Mouse (Mus musculus): ENCODE results near the gene Lsamp. TPM values are rescaled to one million over a fixed set of nuclear protein-coding genes. Genes with fewer than 3 reads are reported as not detected.
A peak's percentile ranks its signal among the peaks of the same experiment; 100 is the strongest.

The Lsamp gene
- polyA plus RNA-seq, 1 experiment from 2014 or later = 29.4 TPM

DNA sequence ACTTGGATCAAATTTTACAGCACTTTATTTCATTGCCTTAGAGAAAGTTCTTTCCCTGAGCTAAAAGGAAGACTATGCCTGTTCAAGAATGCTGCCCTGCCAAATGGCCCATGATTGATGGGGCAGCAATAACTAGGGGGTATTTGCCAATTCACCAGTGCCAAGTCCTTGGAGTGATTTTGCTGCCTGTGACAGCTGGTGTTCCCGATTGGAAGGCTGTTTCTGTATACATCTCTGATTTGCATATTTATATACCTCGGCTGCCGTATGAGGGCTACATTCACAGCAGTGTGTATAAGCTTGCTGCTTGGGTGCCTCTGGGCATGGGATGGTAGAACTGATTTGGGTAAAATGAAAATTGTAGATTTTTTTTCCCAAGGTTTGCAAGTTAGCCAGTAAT lies 1919.5 kb downstream of the Lsamp start:
- Histone ChIP-seq H3K4me2 (replicated peaks) (no peak overlapping the region), H3K9ac (no peak overlapping the region), H3K36me3 (no peaks in the 10 kb centered on the region), H3K27ac (no peak overlapping the region), H3K27me3 (replicated peaks) (no peaks in the 10 kb centered on the region), H3K4me1 (no peaks in the 10 kb centered on the region), H3K9me3 (no peaks in the 10 kb centered on the region), H3K4me3 (no peak overlapping the region)
- WGBS = 34% methylated on average over 3 of the region's 3 CpGs
- peak; percentile 84 for ATAC-seq (ENCODE audit: low FRiP score, low read depth)

DNA sequence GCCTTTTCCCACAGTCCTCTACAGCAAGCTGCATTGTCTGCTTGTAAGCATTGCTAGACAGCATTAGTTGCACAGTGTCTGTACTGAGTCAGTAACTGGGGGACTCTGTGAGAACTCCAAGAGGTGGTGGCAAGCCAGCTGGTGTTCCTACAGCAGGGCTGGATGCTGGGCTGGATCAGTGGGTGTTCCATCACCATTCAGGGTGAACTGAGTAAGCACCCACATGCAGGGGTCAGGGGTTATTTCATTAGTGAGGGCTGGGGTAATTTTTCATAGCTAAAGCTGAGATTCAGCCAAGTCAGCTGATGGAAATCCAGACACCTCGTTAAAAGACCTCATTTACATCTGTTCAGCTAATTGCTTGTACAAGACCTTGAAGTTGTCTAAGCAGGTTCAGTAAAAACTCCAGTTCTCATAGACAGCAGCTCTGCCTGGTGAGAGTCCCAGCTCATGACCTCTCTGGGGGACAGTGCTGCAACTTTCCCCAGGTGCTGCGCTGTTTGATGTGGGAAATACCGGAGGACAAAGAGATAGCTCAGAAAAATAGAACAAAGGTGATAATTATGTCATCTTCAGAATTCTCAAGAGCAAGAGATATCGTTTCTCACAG lies 1928.5 kb downstream of the Lsamp start:
- H3K4me3 ChIP-seq = no peak overlapping the region
- no peak overlapping the region for H3K27ac ChIP-seq
- 76% methylated on average over 4 of the region's 4 CpGs for WGBS
- H3K36me3 ChIP-seq = no peaks in the 10 kb centered on the region
- no peak for ATAC-seq (ENCODE audit: low FRiP score, low read depth)
- H3K27me3 ChIP-seq (replicated peaks) = no peaks in the 10 kb centered on the region
- H3K4me1 ChIP-seq = no peaks in the 10 kb centered on the region
- no peaks in the 10 kb centered on the region for H3K9me3 ChIP-seq
- no peak overlapping the region for H3K9ac ChIP-seq
- no peak overlapping the region for H3K4me2 ChIP-seq (replicated peaks)

DNA sequence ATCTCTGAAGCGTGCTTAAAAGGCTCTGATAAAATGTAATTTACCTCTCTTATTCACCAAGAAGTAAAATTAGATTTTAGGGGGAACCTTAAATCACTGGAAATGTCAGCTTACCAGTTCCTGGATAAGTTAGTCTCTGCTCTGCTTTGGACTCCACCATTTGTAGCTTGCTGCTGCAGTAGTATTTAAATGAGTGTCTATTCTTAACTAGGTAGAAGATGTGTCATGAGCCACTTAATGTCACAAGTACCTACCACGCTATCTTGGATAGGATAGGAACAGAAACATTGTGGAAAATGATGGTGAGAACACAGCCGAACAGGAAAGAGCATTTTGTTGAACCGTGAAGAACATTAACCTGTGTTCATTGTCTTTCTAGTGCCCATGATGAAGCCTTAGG lies 1929.2 kb downstream of the Lsamp start:
- Histone ChIP-seq H3K36me3 (no peaks in the 10 kb centered on the region), H3K4me2 (replicated peaks) (no peak overlapping the region), H3K4me1 (no peaks in the 10 kb centered on the region), H3K27me3 (replicated peaks) (no peaks in the 10 kb centered on the region), H3K4me3 (no peak overlapping the region), H3K27ac (no peak overlapping the region), H3K9ac (no peak overlapping the region), H3K9me3 (no peaks in the 10 kb centered on the region)
- ATAC-seq (ENCODE audit: low FRiP score, low read depth) = no peak
- 94% methylated on average over 4 of the region's 4 CpGs for WGBS

DNA sequence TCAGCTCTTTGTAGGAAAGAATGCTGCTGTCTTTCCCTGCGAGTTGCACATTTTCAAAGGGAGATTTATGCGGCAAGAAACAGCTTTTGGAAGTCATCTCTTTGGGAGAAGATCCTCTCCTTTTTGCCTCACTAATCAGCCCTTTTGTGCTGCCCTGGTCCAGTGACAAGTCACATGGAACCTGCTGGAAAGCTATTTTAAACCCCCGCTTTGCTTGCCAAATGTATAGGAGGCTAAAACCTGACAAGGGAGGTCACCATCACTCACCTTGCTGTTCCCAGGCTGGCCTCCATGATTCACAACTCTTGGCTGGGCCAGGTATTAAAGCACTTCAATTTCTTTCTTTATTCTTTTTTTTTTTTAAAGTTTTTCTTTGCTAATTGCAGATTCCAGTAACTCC lies 1932.2 kb downstream of the Lsamp start:
- Histone ChIP-seq H3K27ac (no peak overlapping the region), H3K4me2 (replicated peaks) (no peak overlapping the region), H3K4me3 (no peak overlapping the region), H3K9ac (no peak overlapping the region), H3K9me3 (no peaks in the 10 kb centered on the region), H3K36me3 (no peaks in the 10 kb centered on the region), H3K27me3 (replicated peaks) (no peaks in the 10 kb centered on the region), H3K4me1 (no peaks in the 10 kb centered on the region)
- 84% methylated on average over 3 of the region's 3 CpGs for whole genome bisulfite sequencing
- no peak for ATAC-seq (ENCODE audit: low FRiP score, low read depth)

DNA sequence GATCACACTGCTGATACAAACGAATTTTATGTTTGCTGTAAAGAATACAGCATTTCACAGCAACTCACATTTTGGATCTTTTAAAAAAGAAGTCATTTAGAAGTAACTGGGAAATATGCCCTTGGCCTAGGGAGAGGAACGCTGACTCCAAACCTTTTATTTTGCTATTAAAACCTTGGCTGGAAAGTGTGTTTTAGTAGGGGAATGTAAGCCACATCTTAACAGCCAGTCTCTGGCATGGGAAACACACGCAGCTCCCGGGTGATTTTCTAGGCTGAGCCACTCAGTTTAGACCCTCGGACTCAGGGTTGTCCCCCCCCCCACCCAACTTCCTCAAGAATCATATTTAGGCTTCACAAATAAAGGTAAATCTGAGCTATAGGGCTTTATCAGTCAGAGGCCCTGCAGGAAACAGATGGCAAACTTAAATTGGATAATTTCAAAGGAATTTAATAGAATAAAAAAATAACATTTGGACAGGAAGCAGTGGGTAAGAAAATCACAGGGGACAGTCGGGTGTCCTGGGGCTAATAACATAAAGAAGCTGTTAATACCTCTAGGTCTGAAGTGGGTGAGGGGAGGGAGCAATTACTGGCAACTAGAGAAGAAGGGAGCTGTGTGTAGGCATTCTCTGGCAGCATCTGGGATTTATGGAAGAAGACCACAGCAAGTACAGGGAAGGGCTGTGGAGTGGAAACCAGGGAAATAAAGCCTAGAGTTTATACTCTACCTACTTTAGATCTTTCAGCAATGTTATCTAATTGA lies 1933.1 kb downstream of the Lsamp start:
- H3K27ac ChIP-seq = no peak overlapping the region
- WGBS = 65% methylated on average over 6 of the region's 6 CpGs
- no peak overlapping the region for H3K9ac ChIP-seq
- no peaks in the 10 kb centered on the region for H3K36me3 ChIP-seq
- no peaks in the 10 kb centered on the region for H3K4me1 ChIP-seq
- ATAC-seq (ENCODE audit: low FRiP score, low read depth) = no peak
- no peaks in the 10 kb centered on the region for H3K27me3 ChIP-seq (replicated peaks)
- H3K9me3 ChIP-seq = no peaks in the 10 kb centered on the region
- H3K4me2 ChIP-seq (replicated peaks) = no peak overlapping the region
- no peak overlapping the region for H3K4me3 ChIP-seq

DNA sequence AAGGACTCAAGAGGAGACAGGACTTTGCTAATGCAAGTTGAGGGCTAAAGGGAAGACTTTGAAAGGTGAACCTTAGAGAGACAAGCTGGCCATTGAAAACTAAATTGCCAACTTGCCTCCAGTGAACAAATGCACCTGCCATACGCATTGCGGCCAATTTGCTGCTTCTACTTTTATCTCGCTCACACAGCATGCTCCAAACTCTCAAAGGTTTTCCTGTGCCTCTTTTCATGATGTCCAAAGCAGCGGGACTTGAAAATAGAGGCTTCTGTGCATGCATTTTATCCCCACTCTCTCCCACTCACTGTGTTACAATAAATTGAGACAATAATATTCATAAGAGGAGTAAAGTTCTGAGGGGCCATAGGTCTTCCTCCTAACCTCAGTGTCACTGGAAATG lies 1945.4 kb downstream of the Lsamp start:
- no peak for ATAC-seq (ENCODE audit: low FRiP score, low read depth)
- H3K4me1 ChIP-seq = no peaks in the 10 kb centered on the region
- no peaks in the 10 kb centered on the region for H3K9me3 ChIP-seq
- no peak overlapping the region for H3K4me2 ChIP-seq (replicated peaks)
- no peaks in the 10 kb centered on the region for H3K27me3 ChIP-seq (replicated peaks)
- no peak overlapping the region for H3K9ac ChIP-seq
- no peaks in the 10 kb centered on the region for H3K36me3 ChIP-seq
- H3K4me3 ChIP-seq = no peak overlapping the region
- WGBS = 90% methylated on average over 4 of the region's 4 CpGs
- no peak overlapping the region for H3K27ac ChIP-seq

DNA sequence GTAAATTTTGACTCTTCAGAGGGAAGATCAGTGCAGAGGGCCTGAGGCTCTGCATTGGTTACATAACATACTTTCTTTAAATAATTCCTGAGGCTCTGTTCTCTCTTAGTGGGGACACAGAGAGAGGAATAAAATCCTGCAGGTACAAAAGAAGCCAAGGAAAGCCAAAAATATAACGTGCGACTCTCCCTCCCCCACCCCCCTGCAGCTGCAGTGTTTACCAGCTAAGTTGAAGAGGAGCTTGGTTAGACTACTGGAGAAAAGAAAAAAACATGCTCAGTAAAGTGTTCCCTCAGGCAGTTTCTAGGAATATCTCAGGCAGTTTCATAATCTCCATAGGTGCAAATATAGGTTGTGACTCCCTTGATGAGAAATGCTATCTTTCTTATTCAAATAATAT lies 1951.5 kb downstream of the Lsamp start:
- no peaks in the 10 kb centered on the region for H3K27me3 ChIP-seq (replicated peaks)
- H3K9me3 ChIP-seq = no peaks in the 10 kb centered on the region
- 83% methylated on average over 2 of the region's 2 CpGs for WGBS
- ATAC-seq (ENCODE audit: low FRiP score, low read depth) = no peak
- no peaks in the 10 kb centered on the region for H3K36me3 ChIP-seq
- H3K4me1 ChIP-seq = no peaks in the 10 kb centered on the region
- H3K4me3 ChIP-seq = no peak overlapping the region
- no peak overlapping the region for H3K27ac ChIP-seq
- no peak overlapping the region for H3K9ac ChIP-seq
- H3K4me2 ChIP-seq (replicated peaks) = no peak overlapping the region

DNA sequence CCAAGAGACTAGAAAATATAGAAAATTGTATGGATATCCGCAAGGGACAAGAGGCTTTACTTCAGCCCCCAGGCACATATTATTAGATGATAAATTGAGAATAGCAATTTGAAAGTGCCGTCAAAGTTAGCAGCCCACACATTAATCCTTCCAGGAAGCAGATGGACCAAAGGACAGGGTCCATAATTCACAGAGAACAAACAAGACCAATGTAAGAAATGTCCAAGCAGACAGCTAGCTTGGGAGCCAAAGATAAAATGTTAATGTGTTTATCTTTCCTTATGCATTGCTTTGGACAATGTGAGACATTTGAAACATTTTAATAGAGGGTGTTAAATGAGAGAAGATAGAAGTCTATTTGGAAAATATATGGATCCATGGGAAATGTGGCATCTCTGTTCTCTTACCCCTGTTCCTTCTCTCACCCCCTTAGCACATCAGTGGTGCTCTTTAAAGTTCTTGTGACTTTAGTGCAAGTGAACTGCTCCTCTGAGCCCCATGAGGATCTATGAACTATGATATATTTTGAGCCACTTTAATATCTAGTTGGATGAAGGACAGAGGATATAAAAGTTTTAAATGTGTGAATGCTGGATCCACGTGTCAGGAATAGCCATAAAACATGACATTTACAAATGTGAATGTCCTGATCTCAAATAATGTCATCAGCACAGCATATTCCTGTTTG lies 1952.9 kb downstream of the Lsamp start:
- Histone ChIP-seq H3K9ac (no peak overlapping the region), H3K27ac (no peak overlapping the region), H3K4me1 (no peaks in the 10 kb centered on the region), H3K36me3 (no peaks in the 10 kb centered on the region), H3K4me2 (replicated peaks) (no peak overlapping the region), H3K9me3 (no peaks in the 10 kb centered on the region), H3K4me3 (no peak overlapping the region), H3K27me3 (replicated peaks) (no peaks in the 10 kb centered on the region)
- WGBS = 69% methylated on average over 3 of the region's 3 CpGs
- ATAC-seq (ENCODE audit: low FRiP score, low read depth) = no peak

DNA sequence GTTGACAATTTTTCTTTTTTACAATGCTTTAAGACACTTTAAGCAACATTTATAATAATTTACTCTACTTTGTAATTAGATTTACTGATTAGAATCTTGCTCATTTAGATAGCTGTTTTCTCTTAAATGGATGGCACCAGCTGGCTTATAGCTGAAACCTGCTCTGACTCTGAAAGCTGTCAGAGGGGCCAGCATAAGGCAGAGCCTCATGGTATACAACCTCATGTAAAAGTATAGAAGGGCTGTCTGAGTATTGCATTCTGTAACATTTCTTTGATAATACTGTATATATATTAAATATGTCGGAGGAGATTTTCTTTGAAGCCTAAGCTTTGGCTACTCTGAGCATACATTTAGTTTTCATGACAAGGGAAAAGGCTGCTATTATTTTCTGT lies 1953.4 kb downstream of the Lsamp start:
- WGBS = 92% methylated on average over 1 of the region's 1 CpGs
- no peaks in the 10 kb centered on the region for H3K4me1 ChIP-seq
- H3K27me3 ChIP-seq (replicated peaks) = no peaks in the 10 kb centered on the region
- no peak overlapping the region for H3K9ac ChIP-seq
- no peak for ATAC-seq (ENCODE audit: low FRiP score, low read depth)
- no peak overlapping the region for H3K4me3 ChIP-seq
- H3K36me3 ChIP-seq = no peaks in the 10 kb centered on the region
- H3K9me3 ChIP-seq = no peaks in the 10 kb centered on the region
- no peak overlapping the region for H3K27ac ChIP-seq
- no peak overlapping the region for H3K4me2 ChIP-seq (replicated peaks)

DNA sequence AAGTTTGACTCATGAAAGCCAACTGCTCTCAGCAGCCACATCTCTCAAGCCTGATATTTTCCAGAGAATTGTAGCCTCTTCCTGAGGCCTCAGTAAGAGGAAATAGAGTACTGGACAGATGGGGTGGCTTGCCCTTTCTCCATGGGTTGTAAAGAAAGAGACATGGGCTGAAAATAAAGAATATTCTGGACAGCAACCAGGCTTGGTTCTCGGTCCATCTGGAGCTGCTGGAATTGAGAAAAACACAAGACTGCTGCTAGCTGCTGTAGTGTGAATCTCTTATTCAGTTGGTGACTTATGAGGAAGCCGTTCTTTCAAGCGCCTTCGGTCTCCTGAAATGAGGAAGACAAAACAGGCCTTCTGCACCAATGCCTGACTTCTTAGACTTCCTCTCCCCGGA lies 1954.1 kb downstream of the Lsamp start:
- H3K9me3 ChIP-seq = no peaks in the 10 kb centered on the region
- H3K4me3 ChIP-seq = no peak overlapping the region
- WGBS = 86% methylated on average over 5 of the region's 5 CpGs
- H3K9ac ChIP-seq = no peak overlapping the region
- H3K27ac ChIP-seq = no peak overlapping the region
- H3K4me1 ChIP-seq = no peaks in the 10 kb centered on the region
- no peak overlapping the region for H3K4me2 ChIP-seq (replicated peaks)
- H3K27me3 ChIP-seq (replicated peaks) = no peaks in the 10 kb centered on the region
- no peak for ATAC-seq (ENCODE audit: low FRiP score, low read depth)
- H3K36me3 ChIP-seq = no peaks in the 10 kb centered on the region

DNA sequence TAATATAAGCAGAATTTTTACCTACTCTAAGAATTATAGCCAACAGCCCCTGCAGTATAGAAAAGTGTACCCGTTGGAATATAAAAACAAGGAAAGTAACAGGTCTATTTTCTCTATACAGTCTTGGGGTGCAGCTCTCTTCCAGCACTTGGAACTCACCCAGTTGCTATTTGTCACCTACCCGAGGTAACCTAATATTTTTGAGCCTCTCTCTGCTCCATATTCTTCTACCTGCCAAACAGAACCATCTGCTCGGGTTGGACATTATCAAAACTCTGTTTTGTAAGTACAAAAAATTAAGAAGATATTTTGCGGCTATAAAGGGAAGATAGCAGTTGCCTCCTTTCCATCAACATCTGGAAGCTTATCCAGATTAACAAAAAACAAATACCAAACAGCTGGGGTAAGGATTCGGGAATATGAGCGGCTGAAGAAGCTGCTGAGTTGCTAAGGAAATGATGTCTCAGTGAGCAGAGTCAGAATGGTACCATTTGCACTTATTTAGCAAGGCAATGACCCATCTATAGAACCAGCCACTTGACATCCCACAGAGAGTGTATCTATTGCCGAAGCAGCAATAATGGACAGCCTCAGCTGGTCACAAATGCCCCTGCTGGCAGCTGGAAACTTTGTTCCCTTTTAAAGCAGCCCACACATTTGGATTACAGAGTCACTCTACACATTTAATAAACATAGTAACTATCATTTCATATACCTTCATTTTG lies 1957.6 kb downstream of the Lsamp start:
- no peak overlapping the region for H3K27ac ChIP-seq
- H3K4me2 ChIP-seq (replicated peaks) = no peak overlapping the region
- 73% methylated on average over 7 of the region's 7 CpGs for WGBS
- ATAC-seq (ENCODE audit: low FRiP score, low read depth) = no peak
- H3K9me3 ChIP-seq = no peaks in the 10 kb centered on the region
- no peaks in the 10 kb centered on the region for H3K36me3 ChIP-seq
- no peaks in the 10 kb centered on the region for H3K27me3 ChIP-seq (replicated peaks)
- no peak overlapping the region for H3K9ac ChIP-seq
- no peak overlapping the region for H3K4me3 ChIP-seq
- H3K4me1 ChIP-seq = no peaks in the 10 kb centered on the region

DNA sequence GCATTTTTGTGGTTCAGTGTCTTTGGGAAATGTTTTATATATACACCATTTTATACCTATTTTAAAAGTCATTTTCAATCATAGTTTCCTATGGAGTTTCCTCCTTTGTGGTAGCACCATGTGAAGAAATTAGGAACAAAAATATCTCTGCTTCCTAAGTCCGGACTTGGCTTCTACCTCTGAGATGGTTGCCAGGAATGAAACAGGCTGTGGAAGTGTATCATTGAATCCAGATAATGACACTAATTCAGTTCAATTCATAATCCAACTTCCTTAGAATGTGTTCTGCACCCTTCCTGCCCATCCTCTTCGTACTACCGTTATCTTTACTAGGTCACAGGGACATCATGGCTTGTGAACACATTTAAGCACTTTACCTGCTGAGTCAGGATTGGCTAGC lies 1973.7 kb downstream of the Lsamp start:
- WGBS = 93% methylated on average over 3 of the region's 3 CpGs
- Histone ChIP-seq H3K4me2 (replicated peaks) (no peak overlapping the region), H3K36me3 (no peaks in the 10 kb centered on the region; the same call in 1 of the 2 replicates), H3K9me3 (no peaks in the 10 kb centered on the region), H3K27ac (no peak overlapping the region), H3K27me3 (replicated peaks) (no peaks in the 10 kb centered on the region), H3K9ac (no peak overlapping the region), H3K4me3 (no peak overlapping the region), H3K4me1 (no peaks in the 10 kb centered on the region)
- no peak for ATAC-seq (ENCODE audit: low FRiP score, low read depth)
